Mouse (Mus musculus): ENCODE data around the gene Sept5.

DNA sequence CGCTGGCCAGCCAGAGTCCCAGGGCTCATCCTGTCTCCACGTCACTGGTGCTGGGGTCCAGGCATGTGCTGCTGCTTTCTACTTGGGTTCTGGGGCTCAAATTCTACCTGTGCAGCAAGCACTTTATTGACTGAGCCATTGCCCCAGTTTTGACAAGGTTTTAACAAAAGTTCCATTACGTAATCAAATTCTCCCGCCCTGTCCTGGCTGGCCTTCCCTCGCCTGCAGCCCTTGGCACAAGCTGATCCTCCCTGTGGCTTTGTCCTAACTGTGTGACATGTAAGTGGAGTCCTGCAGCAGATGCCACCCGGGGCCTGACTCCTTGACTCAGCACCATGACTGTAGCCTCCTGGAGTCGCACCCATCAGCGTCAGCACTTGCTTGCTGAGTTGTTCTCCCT, 55.6 kb downstream of the Sept5 start:
- TF ChIP-seq POLR2A (IDR thresholded peaks at IDR 0.05; ENCODE audit: extremely low read depth, insufficient read depth, low read length) (no peak), CTCF (IDR thresholded peaks at IDR 0.05; ENCODE audit: extremely low read depth, insufficient read depth, low read length) (no peak)

All from cortical plate, adult 2 months (tissue).